Mouse (Mus musculus) gastrocnemius, postnatal 4 days (tissue): ENCODE measurements around the gene Vmn2r40. TPM values are rescaled to one million over a fixed set of nuclear protein-coding genes. Genes with fewer than 3 reads are reported as not detected.
"Not testable (repeated sequence)": the region's sequence is repeated elsewhere in the genome, so short reads cannot be mapped to it uniquely, and the experiment has no call there.

Experiments
- DNase-seq, 2 experiments: peaks; one replicate each; pipeline ENCODE4 v3.0.0; 2021 to 2022; ENCODE audit warnings: low spot score in 2 of 2, mixed read lengths in 2 of 2
- long read RNA-seq, 2 experiments: library from polyadenylated mRNA; stranded (forward); transcript quantifications; one replicate each; pipeline ENCODE4 v2.0.0; 2021
- total RNA-seq, 2 experiments: library from RNA; stranded (reverse); gene quantifications; 2 replicates each; pipeline ENCODE4 v1.2.3; 2021

Vmn2r40 gene
- total RNA-seq = not detected
- long read RNA-seq, experiment 1 = 0 reads
- long read RNA-seq, experiment 2 = 0 reads

DNA sequence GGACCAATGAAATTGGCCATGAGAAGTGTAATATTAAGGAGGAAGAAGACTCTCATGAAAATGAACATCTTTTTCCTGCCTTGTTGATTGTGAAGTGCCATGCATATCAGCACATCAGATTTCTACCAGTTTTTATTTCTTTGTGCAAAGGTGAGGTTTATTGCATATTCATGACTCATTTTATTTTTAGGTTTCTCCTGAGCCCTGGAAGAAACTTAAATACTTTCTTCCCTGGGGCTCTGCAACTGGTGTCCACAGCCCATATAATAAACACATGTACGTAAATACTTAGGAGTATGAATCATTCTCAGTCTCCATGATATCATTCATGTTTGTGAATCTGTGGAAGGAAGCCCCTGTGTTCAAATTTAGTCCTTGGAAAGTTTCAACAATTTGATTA lies at the start of gene Vmn2r40:
Gene Vmn2r40, minus strand, starts transcription at position 101 of the 400 bp plus-strand sequence.
- DNase-seq = not testable (repeated sequence)

Other genes with a start within 250 kb of the Vmn2r40 start
- not detected for gene Vmn2r39, start 99.4 kb upstream of the Vmn2r40 start, total RNA-seq
- not detected for gene Vmn2r38, start 166.4 kb upstream of the Vmn2r40 start, total RNA-seq